Mouse (Mus musculus) stomach, embryonic 16.5 days (tissue): ENCODE measurements at regions not wholly inside any gene's neighbourhood (a gene's known extent, or its start where the extent isn't known, plus 50 kb on each side); places are given as distances from the start of the nearest gene placed in this dataset.

ENCODE experiments used
- ATAC-seq: fragments of 200-750 bp; cut with Nextera tagmentation; 2 replicates; pipeline ENCODE4 v1.8.0; 2017; ENCODE audit warnings: moderate number of reproducible peaks, moderate TSS enrichment; ENCODE audit not compliant: insufficient read depth, low FRiP score
- H3K27ac ChIP-seq: fragments of 300-500 bp; sonication (generic); 2 replicates; pipeline ENCODE4 v1.5.1; 2014; ENCODE audit warnings: low read length
- H3K27me3 ChIP-seq: fragments of 300-500 bp; sonication (generic); 2 replicates; pipeline ENCODE4 v1.6.1; 2014; ENCODE audit warnings: low read length, control low read depth, mixed read lengths; ENCODE audit not compliant: control insufficient read depth, insufficient read depth
- H3K36me3 ChIP-seq: fragments of 300-500 bp; sonication (generic); 2 replicates; pipeline ENCODE4 v1.6.1; 2014; ENCODE audit warnings: low read length; ENCODE audit not compliant: control insufficient read depth, insufficient read depth
- H3K4me1 ChIP-seq: fragments of 300-500 bp; sonication (generic); 2 replicates; pipeline ENCODE4 v1.6.1; 2014; ENCODE audit warnings: low read length, control low read depth, mixed read lengths; ENCODE audit not compliant: control insufficient read depth, insufficient read depth
- H3K4me2 ChIP-seq: fragments of 300-500 bp; sonication (generic); 2 replicates; pipeline ENCODE4 v1.6.1; 2014; ENCODE audit warnings: low read depth, low read length, mixed read lengths
- H3K4me3 ChIP-seq: fragments of 300-500 bp; sonication (generic); replicated peaks from 2 replicates; pipeline ENCODE4 v1.5.1; 2014; ENCODE audit warnings: mild to moderate bottlenecking, low read length
- H3K9ac ChIP-seq: fragments of 300-500 bp; sonication (generic); 2 replicates; pipeline ENCODE4 v1.6.1; 2014; ENCODE audit warnings: low read length
- H3K9me3 ChIP-seq: fragments of 300-500 bp; sonication (generic); replicated peaks from 2 replicates; pipeline ENCODE4 v1.6.1; 2016; ENCODE audit warnings: low read length, control low read depth; ENCODE audit not compliant: control insufficient read depth
- WGBS: fragments of 180-500 bp; shearing (Covaris S2); extraction: QIAGEN DNeasy Blood & Tissue Kit; methylation state at CpG from one replicate; pipeline ENCODE4 v1.1.7; 2014; 5-methylcytosine and 5-hydroxymethylcytosine counted together

- peak; percentile 47; the same call in 1 of the 2 replicates for ATAC-seq
- 15% methylated on average over 18 of the region's 18 CpGs for WGBS
- peak overlapping the region; percentile 37 for H3K4me2 ChIP-seq
- H3K4me1 ChIP-seq = no peaks in the 10 kb centered on the region; the same call in 1 of the 2 replicates
- 0 out of 2 replicates have a peak overlapping the region, but pooled peaks have one; percentile 1 for H3K4me3 ChIP-seq
- H3K36me3 ChIP-seq = no peaks in the 10 kb centered on the region
- H3K9me3 ChIP-seq = no peaks in the 10 kb centered on the region
- H3K27me3 ChIP-seq = no peaks in the 10 kb centered on the region
- H3K9ac ChIP-seq = 0 out of 2 replicates have a peak overlapping the region, but pooled peaks have one; percentile 5
- no peak overlapping the region for H3K27ac ChIP-seq
Measured at GRCm38 (mm10) chr11:19475068-19475786, 448.9 kb upstream of the Spred2 start.

- Histone ChIP-seq H3K4me1 (no peaks in the 10 kb centered on the region), H3K9me3 (no peaks in the 10 kb centered on the region), H3K36me3 (no peaks in the 10 kb centered on the region), H3K4me2 (no peak overlapping the region), H3K27me3 (no peaks in the 10 kb centered on the region), H3K27ac (no peak overlapping the region), H3K9ac (no peak overlapping the region), H3K4me3 (no peak overlapping the region)
- 91% methylated on average over 2 of the region's 2 CpGs for WGBS
- no peak for ATAC-seq
Measured at GRCm38 (mm10) chr11:19493089-19493756, 431.0 kb upstream of the Spred2 start.

- Histone ChIP-seq H3K9ac (no peak overlapping the region), H3K27ac (no peak overlapping the region), H3K4me1 (no peaks in the 10 kb centered on the region), H3K36me3 (no peaks in the 10 kb centered on the region), H3K27me3 (no peaks in the 10 kb centered on the region), H3K4me3 (no peak overlapping the region), H3K4me2 (no peak overlapping the region), H3K9me3 (no peaks in the 10 kb centered on the region)
- 90% methylated on average over 3 of the region's 3 CpGs for WGBS
- no peak for ATAC-seq
Measured at GRCm38 (mm10) chr11:19521721-19522120, 402.5 kb upstream of the Spred2 start.

GRCm38 (mm10) chr11:19523853-19524487 lies 400.2 kb upstream of the Spred2 start:
- Histone ChIP-seq H3K27me3 (no peaks in the 10 kb centered on the region), H3K4me1 (no peaks in the 10 kb centered on the region), H3K9me3 (no peaks in the 10 kb centered on the region), H3K9ac (no peak overlapping the region), H3K36me3 (no peaks in the 10 kb centered on the region), H3K4me3 (no peak overlapping the region), H3K27ac (no peak overlapping the region), H3K4me2 (no peak overlapping the region)
- no peak for ATAC-seq
- 63% methylated on average over 6 of the region's 6 CpGs for WGBS

- Histone ChIP-seq H3K27me3 (no peaks in the 10 kb centered on the region), H3K4me3 (no peak overlapping the region), H3K9ac (no peak overlapping the region), H3K27ac (no peak overlapping the region), H3K9me3 (no peaks in the 10 kb centered on the region), H3K36me3 (no peaks in the 10 kb centered on the region), H3K4me1 (0 out of 2 replicates have a peak, but pooled peaks cover 6% of the 10 kb centered on the region), H3K4me2 (no peak overlapping the region)
- WGBS = 56% methylated on average over 5 of the region's 5 CpGs
- ATAC-seq = no peak
Measured at GRCm38 (mm10) chr11:19529126-19529525, 395.0 kb upstream of the Spred2 start.

- Histone ChIP-seq H3K9ac (no peak overlapping the region), H3K4me3 (no peak overlapping the region), H3K4me1 (0 out of 2 replicates have a peak, but pooled peaks cover 6% of the 10 kb centered on the region), H3K9me3 (no peaks in the 10 kb centered on the region), H3K27ac (no peak overlapping the region), H3K36me3 (no peaks in the 10 kb centered on the region), H3K27me3 (no peaks in the 10 kb centered on the region), H3K4me2 (no peak overlapping the region)
- no peak for ATAC-seq
- 84% methylated on average over 3 of the region's 3 CpGs for WGBS
Measured at GRCm38 (mm10) chr11:19530652-19531051, 393.5 kb upstream of the Spred2 start.

- no peak for ATAC-seq
- Histone ChIP-seq H3K27ac (no peak overlapping the region), H3K9ac (no peak overlapping the region), H3K4me3 (no peak overlapping the region), H3K36me3 (no peaks in the 10 kb centered on the region), H3K4me1 (0 out of 2 replicates have a peak, but pooled peaks cover 6% of the 10 kb centered on the region), H3K4me2 (no peak overlapping the region), H3K27me3 (no peaks in the 10 kb centered on the region), H3K9me3 (no peaks in the 10 kb centered on the region)
- WGBS = 30% methylated on average over 20 of the region's 20 CpGs
Measured at GRCm38 (mm10) chr11:19531255-19532003, 392.7 kb upstream of the Spred2 start.

- no peak for ATAC-seq
- Histone ChIP-seq H3K4me1 (0 out of 2 replicates have a peak, but pooled peaks cover 6% of the 10 kb centered on the region), H3K9ac (no peak overlapping the region), H3K27me3 (no peaks in the 10 kb centered on the region), H3K27ac (no peak overlapping the region), H3K36me3 (no peaks in the 10 kb centered on the region), H3K4me2 (no peak overlapping the region), H3K9me3 (no peaks in the 10 kb centered on the region), H3K4me3 (no peak overlapping the region)
- WGBS = 75% methylated on average over 7 of the region's 7 CpGs
Measured at GRCm38 (mm10) chr11:19532867-19533266, 391.3 kb upstream of the Spred2 start.
